Mouse (Mus musculus): ENCODE results near the gene Plekha7. TPM values are rescaled to one million over a fixed set of nuclear protein-coding genes. Genes with fewer than 3 reads are reported as not detected.

Gene Plekha7
- total and polyA plus RNA-seq, 2 experiments from 2014 or later, result 5.4 to 17.0 TPM

GRCm38 (mm10) chr7:116329858-116330257 is 21.7 kb upstream of the Plekha7 start:
- Histone ChIP-seq H3K9ac (no peak overlapping the region), H3K27ac (ENCODE audit: low read depth, low read length) (no peak overlapping the region), H3K4me1 (ENCODE audit: insufficient read depth) (no peaks in the 10 kb centered on the region), H3K4me3 (ENCODE audit: low read depth, low read length) (no peak overlapping the region), H3K4me2 (ENCODE audit: low read depth) (no peak overlapping the region), H3K9me3 (ENCODE audit: low read length) (no peaks in the 10 kb centered on the region), H3K27me3 (ENCODE audit: insufficient read depth, low read length) (no peaks in the 10 kb centered on the region), H3K36me3 (ENCODE audit: insufficient read depth) (peaks cover 28% of the 10 kb centered on the region)
- no peak for DNase-seq
- WGBS, result 85% methylated on average over 4 of the region's 4 CpGs
- TF ChIP-seq CTCF (IDR thresholded peaks at IDR 0.05; ENCODE audit: low read depth), result no peak
- no peak for ATAC-seq

GRCm38 (mm10) chr7:116328777-116329176 is 20.6 kb upstream of the Plekha7 start:
- H3K9ac ChIP-seq, result no peak overlapping the region
- H3K4me2 ChIP-seq (ENCODE audit: low read depth), result no peak overlapping the region
- no peaks in the 10 kb centered on the region for H3K4me1 ChIP-seq (ENCODE audit: insufficient read depth)
- no peaks in the 10 kb centered on the region for H3K9me3 ChIP-seq (ENCODE audit: low read length)
- H3K27me3 ChIP-seq (ENCODE audit: insufficient read depth, low read length), result no peaks in the 10 kb centered on the region
- H3K27ac ChIP-seq (ENCODE audit: low read depth, low read length), result no peak overlapping the region
- no peak overlapping the region for H3K4me3 ChIP-seq (ENCODE audit: low read depth, low read length)
- peaks cover 28% of the 10 kb centered on the region for H3K36me3 ChIP-seq (ENCODE audit: insufficient read depth)
- TF ChIP-seq CTCF (IDR thresholded peaks at IDR 0.05; ENCODE audit: low read depth), result no peak
- no peak for ATAC-seq
- WGBS, result 72% methylated on average over 7 of the region's 7 CpGs
- DNase-seq, result no peak

GRCm38 (mm10) chr7:116327901-116328300 is 19.7 kb upstream of the Plekha7 start:
- 90% methylated on average over 5 of the region's 5 CpGs for WGBS
- ATAC-seq (no peak), DNase-seq (no peak)
- TF ChIP-seq CTCF (IDR thresholded peaks at IDR 0.05; ENCODE audit: low read depth), result no peak
- Histone ChIP-seq H3K27me3 (ENCODE audit: insufficient read depth, low read length) (no peaks in the 10 kb centered on the region), H3K4me2 (ENCODE audit: low read depth) (no peak overlapping the region), H3K36me3 (ENCODE audit: insufficient read depth) (peaks cover 28% of the 10 kb centered on the region), H3K9me3 (ENCODE audit: low read length) (no peaks in the 10 kb centered on the region), H3K9ac (no peak overlapping the region), H3K27ac (ENCODE audit: low read depth, low read length) (no peak overlapping the region), H3K4me1 (ENCODE audit: insufficient read depth) (no peaks in the 10 kb centered on the region), H3K4me3 (ENCODE audit: low read depth, low read length) (no peak overlapping the region)

- H3K36me3 ChIP-seq (ENCODE audit: insufficient read depth), result 0 out of 2 replicates have a peak, but pooled peaks cover under 1% of the 10 kb centered on the region
- no peak overlapping the region for H3K9ac ChIP-seq
- no peak overlapping the region for H3K4me3 ChIP-seq (ENCODE audit: low read depth, low read length)
- ATAC-seq (peak; percentile 59), DNase-seq (peak; percentile 76)
- no peak overlapping the region for H3K27ac ChIP-seq (ENCODE audit: low read depth, low read length)
- no peaks in the 10 kb centered on the region for H3K4me1 ChIP-seq (ENCODE audit: insufficient read depth)
- peak; percentile 82 for TF ChIP-seq CTCF (IDR thresholded peaks at IDR 0.05; ENCODE audit: low read depth)
- no peak overlapping the region for H3K4me2 ChIP-seq (ENCODE audit: low read depth)
- no peaks in the 10 kb centered on the region for H3K27me3 ChIP-seq (ENCODE audit: insufficient read depth, low read length)
- H3K9me3 ChIP-seq (ENCODE audit: low read length), result no peaks in the 10 kb centered on the region
- WGBS, result 31% methylated on average over 10 of the region's 10 CpGs
These were observed 15.3 kb upstream of the Plekha7 start for GRCm38 (mm10) chr7:116323331-116323964.

GRCm38 (mm10) chr7:116309456-116309855 is 1.3 kb upstream of the Plekha7 start:
- peaks cover 17% of the 10 kb centered on the region; the same call in 1 of the 2 replicates for H3K27me3 ChIP-seq (ENCODE audit: insufficient read depth, low read length)
- ATAC-seq (no peak), DNase-seq (no peak)
- H3K36me3 ChIP-seq (ENCODE audit: insufficient read depth), result no peaks in the 10 kb centered on the region
- TF ChIP-seq CTCF (IDR thresholded peaks at IDR 0.05; ENCODE audit: low read depth), result no peak
- no peak overlapping the region for H3K9ac ChIP-seq
- H3K9me3 ChIP-seq (ENCODE audit: low read length), result no peaks in the 10 kb centered on the region
- no peaks in the 10 kb centered on the region for H3K4me1 ChIP-seq (ENCODE audit: insufficient read depth)
- H3K4me2 ChIP-seq (ENCODE audit: low read depth), result no peak overlapping the region
- no peak overlapping the region for H3K4me3 ChIP-seq (ENCODE audit: low read depth, low read length)
- H3K27ac ChIP-seq (ENCODE audit: low read depth, low read length), result no peak overlapping the region
- 30% methylated on average over 9 of the region's 9 CpGs for WGBS

GRCm38 (mm10) chr7:116308632-116308991 is 436 bp upstream of the Plekha7 start:
- no peaks in the 10 kb centered on the region for H3K9me3 ChIP-seq (ENCODE audit: low read length)
- H3K4me3 ChIP-seq (ENCODE audit: low read depth, low read length), result peak overlapping the region; percentile 60
- DNase-seq (peak; percentile 25), ATAC-seq (0 out of 2 replicates have a peak, but pooled peaks have one; percentile 30)
- H3K27me3 ChIP-seq (ENCODE audit: insufficient read depth, low read length), result peaks cover 17% of the 10 kb centered on the region; the same call in 1 of the 2 replicates
- no peaks in the 10 kb centered on the region for H3K4me1 ChIP-seq (ENCODE audit: insufficient read depth)
- TF ChIP-seq CTCF (IDR thresholded peaks at IDR 0.05; ENCODE audit: low read depth), result no peak
- peak overlapping the region; percentile 100 for H3K4me2 ChIP-seq (ENCODE audit: low read depth)
- WGBS, result 9% methylated on average over 15 of the region's 16 CpGs
- H3K9ac ChIP-seq, result no peak overlapping the region
- H3K27ac ChIP-seq (ENCODE audit: low read depth, low read length), result no peak overlapping the region
- no peaks in the 10 kb centered on the region for H3K36me3 ChIP-seq (ENCODE audit: insufficient read depth)

- Histone ChIP-seq H3K4me3 (ENCODE audit: low read depth, low read length) (peak overlapping the region; percentile 60), H3K27me3 (ENCODE audit: insufficient read depth, low read length) (peaks cover 17% of the 10 kb centered on the region; the same call in 1 of the 2 replicates), H3K27ac (ENCODE audit: low read depth, low read length) (no peak overlapping the region), H3K36me3 (ENCODE audit: insufficient read depth) (no peaks in the 10 kb centered on the region), H3K9me3 (ENCODE audit: low read length) (no peaks in the 10 kb centered on the region), H3K9ac (peak overlapping the region; percentile 35), H3K4me2 (ENCODE audit: low read depth) (peak overlapping the region; percentile 100), H3K4me1 (ENCODE audit: insufficient read depth) (no peaks in the 10 kb centered on the region)
- DNase-seq (peak; percentile 71), ATAC-seq (peak; percentile 88)
- WGBS, result under 1% methylated on average over 63 of the region's 63 CpGs
- no peak for TF ChIP-seq CTCF (IDR thresholded peaks at IDR 0.05; ENCODE audit: low read depth)
These were observed 891 bp downstream of the Plekha7 start for GRCm38 (mm10) chr7:116307099-116307870.
